8 mouse cellular contexts compared by ENCODE assay signal in the genomic region with DNA sequence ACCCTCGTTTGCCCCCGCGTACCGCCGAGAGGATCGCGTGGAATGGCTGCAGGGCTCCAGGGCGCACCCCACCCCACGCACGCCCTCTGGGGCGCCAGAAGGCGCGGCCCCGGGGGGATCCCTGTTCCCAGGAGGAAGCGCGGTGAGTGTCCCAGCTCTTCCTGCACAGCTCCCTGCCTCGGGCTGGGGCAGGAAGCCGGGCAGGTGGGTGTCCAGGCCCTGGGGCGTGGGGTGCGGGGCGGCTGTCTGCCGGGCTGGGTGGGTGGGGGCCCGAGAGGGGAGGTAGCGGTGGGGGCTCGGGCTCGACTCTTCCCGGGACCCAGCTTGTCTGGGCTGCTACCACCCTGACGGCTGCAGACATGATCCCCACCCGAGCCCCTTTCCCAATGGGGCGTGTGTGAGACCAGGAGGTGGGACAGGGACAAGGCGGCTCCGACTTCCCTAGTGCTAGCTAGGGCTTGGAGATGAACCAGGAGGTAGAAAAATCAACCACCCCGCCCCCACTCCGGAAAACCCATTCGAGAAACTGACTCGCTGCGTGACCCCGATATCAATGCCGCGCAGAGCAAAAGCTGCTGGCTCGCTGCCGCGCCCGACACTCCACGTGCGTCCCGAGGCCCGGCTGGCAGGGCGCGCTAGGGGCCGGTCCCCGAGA.
DNase-seq lines count a peak whose midpoint lies in the region; ATAC-seq and TF ChIP-seq lines count a peak whose summit lies in the region.

No protein-coding gene starts in this region.

- peaks cover 7% of the 10 kb centered on the region; the same call in 1 of the 2 replicates for H3K27me3 ChIP-seq in ES-Bruce4 (ENCODE audit: control insufficient read depth, insufficient read depth, low read length, poor library complexity, severe bottlenecking)
- peaks cover 12% of the 10 kb centered on the region; the same call in 1 of the 2 replicates for H3K27me3 ChIP-seq in embryonic facial prominence, embryonic 15.5 days
- H3K27me3 ChIP-seq in heart, embryonic 15.5 days: no peaks in the 10 kb centered on the region
- peaks cover 31% of the 10 kb centered on the region for H3K27me3 ChIP-seq in midbrain, embryonic 11.5 days (ENCODE audit: control insufficient read depth, insufficient read depth, low read length)
- H3K27me3 ChIP-seq in stomach, embryonic 16.5 days (ENCODE audit: control insufficient read depth, insufficient read depth, low read length): no peaks in the 10 kb centered on the region

- H3K4me3 ChIP-seq in ES-Bruce4 (ENCODE audit: low read depth, low read length): peak overlapping the region; percentile 65
- peak overlapping the region; percentile 75 for H3K4me3 ChIP-seq in embryonic facial prominence, embryonic 15.5 days (replicated peaks)
- peak overlapping the region; percentile 79 for H3K4me3 ChIP-seq in heart, embryonic 15.5 days
- peak overlapping the region; percentile 52 for H3K4me3 ChIP-seq in midbrain, embryonic 11.5 days (ENCODE audit: low read depth, low read length)
- peak overlapping the region; percentile 79 for H3K4me3 ChIP-seq in stomach, embryonic 16.5 days (replicated peaks; ENCODE audit: low read length)

- H3K4me2 ChIP-seq in embryonic facial prominence, embryonic 15.5 days (replicated peaks): peak overlapping the region; percentile 98
- H3K4me2 ChIP-seq in heart, embryonic 15.5 days: peak overlapping the region; percentile 86
- peak overlapping the region; percentile 100 for H3K4me2 ChIP-seq in midbrain, embryonic 11.5 days
- peak overlapping the region; percentile 98 for H3K4me2 ChIP-seq in stomach, embryonic 16.5 days (ENCODE audit: low read depth, low read length)

- no peak for TF ChIP-seq POLR2A in ES-Bruce4 (IDR thresholded peaks at IDR 0.05; ENCODE audit: insufficient read depth, low read length)

- no peak overlapping the region for H3K27ac ChIP-seq in ES-Bruce4 (ENCODE audit: insufficient read depth, low read length)
- H3K27ac ChIP-seq in embryonic facial prominence, embryonic 15.5 days (replicated peaks): peak overlapping the region; percentile 70; the same call in 1 of the 2 replicates
- peak overlapping the region; percentile 59 for H3K27ac ChIP-seq in heart, embryonic 15.5 days
- no peak overlapping the region for H3K27ac ChIP-seq in midbrain, embryonic 11.5 days (ENCODE audit: low read depth, low read length)
- 0 out of 2 replicates have a peak overlapping the region, but pooled peaks have one; percentile 13 for H3K27ac ChIP-seq in stomach, embryonic 16.5 days (ENCODE audit: low read length)

- peak; percentile 56 to 86 for DNase-seq in adrenal gland, adult (ENCODE audit: inconsistent age in 2 of 2, low spot score in 1 of 2)
- DNase-seq in kidney, postnatal 36 days: peak; percentile 17 to 64
- DNase-seq in midbrain, embryonic 11.5 days (ENCODE audit: low spot score, missing footprints): peak; percentile 96

- H3K36me3 ChIP-seq in ES-Bruce4 (ENCODE audit: control insufficient read depth, insufficient read depth, low read length, poor library complexity, severe bottlenecking): no peaks in the 10 kb centered on the region
- H3K36me3 ChIP-seq in embryonic facial prominence, embryonic 15.5 days: no peaks in the 10 kb centered on the region
- no peaks in the 10 kb centered on the region for H3K36me3 ChIP-seq in heart, embryonic 15.5 days
- H3K36me3 ChIP-seq in midbrain, embryonic 11.5 days (ENCODE audit: control insufficient read depth, insufficient read depth, low read length): no peaks in the 10 kb centered on the region
- H3K36me3 ChIP-seq in stomach, embryonic 16.5 days (ENCODE audit: control insufficient read depth, insufficient read depth, low read length): no peaks in the 10 kb centered on the region

- no peaks in the 10 kb centered on the region for H3K9me3 ChIP-seq in ES-Bruce4 (replicated peaks; ENCODE audit: control insufficient read depth, insufficient read depth, low read length, poor library complexity, severe bottlenecking)
- no peaks in the 10 kb centered on the region for H3K9me3 ChIP-seq in embryonic facial prominence, embryonic 15.5 days (replicated peaks)
- H3K9me3 ChIP-seq in heart, embryonic 15.5 days (replicated peaks): no peaks in the 10 kb centered on the region
- H3K9me3 ChIP-seq in midbrain, embryonic 11.5 days (ENCODE audit: control insufficient read depth, low read length): no peaks in the 10 kb centered on the region
- H3K9me3 ChIP-seq in stomach, embryonic 16.5 days (replicated peaks; ENCODE audit: control insufficient read depth, low read length): no peaks in the 10 kb centered on the region

- no peak for TF ChIP-seq CTCF in ES-Bruce4 (IDR thresholded peaks at IDR 0.05; ENCODE audit: low read depth, low read length)

- ATAC-seq in embryonic facial prominence, embryonic 15.5 days (ENCODE audit: insufficient number of reproducible peaks, low FRiP score, low TSS enrichment, low read depth): peak; percentile 30; the same call in 1 of the 2 replicates
- ATAC-seq in heart, embryonic 15.5 days (replicated peaks; ENCODE audit: insufficient number of reproducible peaks, insufficient read depth, low FRiP score, low read depth): peak; percentile 59
- peak; percentile 63 for ATAC-seq in midbrain, embryonic 11.5 days (ENCODE audit: low FRiP score)
- ATAC-seq in stomach, embryonic 16.5 days (ENCODE audit: insufficient read depth, low FRiP score): peak; percentile 54
- ATAC-seq in erythroid progenitor cell, adult 5-6 weeks (replicated peaks; ENCODE audit: low FRiP score, poor library complexity, severe bottlenecking): no peak

- peak overlapping the region; percentile 59 for H3K9ac ChIP-seq in ES-Bruce4 (ENCODE audit: low read depth, poor library complexity, severe bottlenecking)
- H3K9ac ChIP-seq in embryonic facial prominence, embryonic 15.5 days: peak overlapping the region; percentile 75
- H3K9ac ChIP-seq in heart, embryonic 15.5 days: peak overlapping the region; percentile 79
- peak overlapping the region; percentile 70 for H3K9ac ChIP-seq in midbrain, embryonic 11.5 days (ENCODE audit: low read length)
- peak overlapping the region; percentile 86 for H3K9ac ChIP-seq in stomach, embryonic 16.5 days (ENCODE audit: low read length)

- H3K4me1 ChIP-seq in ES-Bruce4 (ENCODE audit: control insufficient read depth, insufficient read depth, low read length): no peaks in the 10 kb centered on the region
- H3K4me1 ChIP-seq in embryonic facial prominence, embryonic 15.5 days: peaks cover 31% of the 10 kb centered on the region
- H3K4me1 ChIP-seq in heart, embryonic 15.5 days (replicated peaks): peaks cover 25% of the 10 kb centered on the region
- peaks cover 35% of the 10 kb centered on the region for H3K4me1 ChIP-seq in midbrain, embryonic 11.5 days (ENCODE audit: control insufficient read depth, insufficient read depth, low read length)
- peaks cover 11% of the 10 kb centered on the region for H3K4me1 ChIP-seq in stomach, embryonic 16.5 days (ENCODE audit: control insufficient read depth, insufficient read depth, low read length)

- under 1% methylated on average over 48 of the region's 52 CpGs for WGBS in embryonic facial prominence, embryonic 15.5 days
- WGBS in heart, embryonic 15.5 days: under 1% methylated on average over 52 of the region's 52 CpGs
- WGBS in midbrain, embryonic 11.5 days: under 1% methylated on average over 52 of the region's 52 CpGs
- under 1% methylated on average over 49 of the region's 52 CpGs for WGBS in stomach, embryonic 16.5 days

- TF ChIP-seq EP300 in ES-Bruce4 (IDR thresholded peaks at IDR 0.05; ENCODE audit: insufficient read depth, low read depth, low read length): no peak

Comparison
In these comparisons a context has a peak if more than half of its experiments do, and no peak if none do; other contexts are left out.
1. H3K27ac ChIP-seq: peak in embryonic facial prominence, embryonic 15.5 days (single experiment), heart, embryonic 15.5 days (single experiment) and stomach, embryonic 16.5 days (single experiment); none in ES-Bruce4 (single experiment) and midbrain, embryonic 11.5 days (single experiment).
2. DNase-seq: peak in every context shown above with its lines; median percentile 96 in midbrain, embryonic 11.5 days; 71 in adrenal gland, adult; 40 in kidney, postnatal 36 days.
3. Peak in every context shown above with its lines, with median percentiles within 50 percentile points of each other: H3K4me3 ChIP-seq, H3K9ac ChIP-seq and H3K4me2 ChIP-seq.